In the genomic region with DNA sequence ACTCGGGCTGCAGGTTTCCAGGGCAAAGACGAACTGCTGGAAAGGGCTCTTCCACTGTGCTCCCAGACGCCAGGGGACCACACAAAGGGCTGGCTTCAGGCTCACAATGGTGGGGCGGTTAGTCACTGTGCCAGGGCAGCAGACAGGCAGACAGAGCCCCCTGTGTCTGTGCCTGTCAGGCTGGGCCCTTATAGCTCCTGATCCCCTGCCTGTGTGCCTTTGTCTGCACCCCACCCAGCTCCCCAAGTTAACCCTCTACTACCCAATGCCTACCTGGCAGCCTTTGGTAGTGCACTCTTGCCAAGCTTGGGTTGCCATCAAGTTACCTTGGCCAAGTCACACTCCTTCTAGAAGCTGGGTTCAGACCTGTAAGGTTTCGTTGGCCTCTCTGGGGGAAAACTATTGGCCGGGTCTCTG, we compare ENCODE assay signal across 9 mouse cellular contexts.
A peak's percentile ranks its signal among the peaks of the same experiment; 100 is the strongest.
DNase-seq lines count a peak whose midpoint lies in the region; ATAC-seq and TF ChIP-seq lines count a peak whose summit lies in the region.
"Had no signal": no experiment of that assay in that cellular context is flagged by ENCODE, and none has a peak within 500 bp of the region (broad histone marks: within the 10 kb centered on the region; RNA-seq: fewer than 3 reads in every experiment).

No protein-coding gene starts in this region.

- no peaks in the 10 kb centered on the region for H3K9me3 ChIP-seq in hindbrain, embryonic 13.5 days
- H3K9me3 ChIP-seq: G1E had no signal

- peak; percentile 25; the same call in 1 of the 2 replicates for TF ChIP-seq POLR2A in heart, adult 2 months (IDR thresholded peaks at IDR 0.05; ENCODE audit: insufficient read depth, low read depth, low read length)
- no peak for TF ChIP-seq POLR2A in small intestine, adult 2 months (IDR thresholded peaks at IDR 0.05; ENCODE audit: low read depth, low read length)

- H3K27ac ChIP-seq in heart, adult 2 months = peak overlapping the region; percentile 100
- peak overlapping the region; percentile 100 for H3K27ac ChIP-seq in hindbrain, embryonic 13.5 days
- peak overlapping the region; percentile 54 for H3K27ac ChIP-seq in small intestine, adult 2 months (ENCODE audit: insufficient read depth, low read depth, low read length)

- TF ChIP-seq CTCF in heart, adult 2 months (IDR thresholded peaks at IDR 0.05) = no peak
- TF ChIP-seq CTCF in small intestine, adult 2 months (IDR thresholded peaks at IDR 0.05; ENCODE audit: extremely low read depth, insufficient read length, insufficient replicate concordance, low read depth, low read length) = no peak

- peak; percentile 50 to 65 for DNase-seq in heart, adult 2 months
- no peak for DNase-seq in heart, adult 9 months (ENCODE audit: low spot score in 2 of 2)
- DNase-seq in right cerebral cortex, postnatal 10 days (ENCODE audit: low spot score in 2 of 2) = peak; percentile 84 to 87
- no peak for DNase-seq in right cerebral cortex, postnatal 36 days (ENCODE audit: low spot score in 2 of 2)
- no peak for DNase-seq in embryo, embryonic 11 days

- peaks cover 7% of the 10 kb centered on the region for H3K36me3 ChIP-seq in heart, adult 2 months (ENCODE audit: control insufficient read depth, insufficient read depth, low read length)
- H3K36me3 ChIP-seq in hindbrain, embryonic 13.5 days = no peaks in the 10 kb centered on the region
- no peaks in the 10 kb centered on the region for H3K36me3 ChIP-seq in small intestine, adult 2 months (ENCODE audit: control insufficient read depth, insufficient read depth, low read length)

- peak; percentile 53 for ATAC-seq in hindbrain, embryonic 13.5 days (ENCODE audit: low FRiP score)
- ATAC-seq in inflammation-experienced regulatory T-cells, adult 6 months = no peak

- peaks cover 6% of the 10 kb centered on the region for H3K79me2 ChIP-seq in heart, adult 2 months (replicated peaks; ENCODE audit: control insufficient read depth, insufficient read depth, low read length)

- 0 out of 2 replicates have a peak overlapping the region, but pooled peaks have one; percentile 9 for H3K4me3 ChIP-seq in heart, adult 2 months
- H3K4me3 ChIP-seq in hindbrain, embryonic 13.5 days = 0 out of 2 replicates have a peak overlapping the region, but pooled peaks have one; percentile 9
- no peak overlapping the region; the same call in 1 of the 2 replicates for H3K4me3 ChIP-seq in small intestine, adult 2 months (ENCODE audit: low read depth, low read length)

- H3K27me3 ChIP-seq in heart, adult 2 months (ENCODE audit: control insufficient read depth, insufficient read depth, low read length) = no peaks in the 10 kb centered on the region
- H3K27me3 ChIP-seq in hindbrain, embryonic 13.5 days = peaks cover 72% of the 10 kb centered on the region
- H3K27me3 ChIP-seq in small intestine, adult 2 months (ENCODE audit: control insufficient read depth, insufficient read depth, low read length) = no peaks in the 10 kb centered on the region

- H3K4me2 ChIP-seq in hindbrain, embryonic 13.5 days = peak overlapping the region; percentile 60

- WGBS in heart, adult 2 months = 28% methylated on average over 6 of the region's 6 CpGs
- WGBS in hindbrain, embryonic 13.5 days = 33% methylated on average over 6 of the region's 6 CpGs
- WGBS in small intestine, adult 2 months = 49% methylated on average over 6 of the region's 6 CpGs

- H3K4me1 ChIP-seq in heart, adult 2 months (ENCODE audit: control insufficient read depth, insufficient read depth, low read length) = peaks cover 24% of the 10 kb centered on the region
- H3K4me1 ChIP-seq in hindbrain, embryonic 13.5 days (replicated peaks) = peaks cover 70% of the 10 kb centered on the region
- peaks cover 35% of the 10 kb centered on the region for H3K4me1 ChIP-seq in small intestine, adult 2 months (ENCODE audit: control insufficient read depth, insufficient read depth, insufficient read length, low read length)

- intact Hi-C loops in heart, adult 2 months (cut with DNase I) = loop anchor here (10.0 kb wide), 1 partner anchor 49 kb away; no protein-coding TSS in a partner anchor

- H3K9ac ChIP-seq in heart, adult 2 months (ENCODE audit: low read depth, low read length) = peak overlapping the region; percentile 53
- H3K9ac ChIP-seq in hindbrain, embryonic 13.5 days = peak overlapping the region; percentile 58; the same call in 1 of the 2 replicates

- TF ChIP-seq EP300 in heart, adult 2 months (IDR thresholded peaks at IDR 0.05; ENCODE audit: insufficient read depth, low read depth, low read length) = no peak

Comparison
In these comparisons a context has a peak if more than half of its experiments do, and no peak if none do; other contexts are left out.
1. DNase-seq: peak in heart, adult 2 months (2 of 2) and right cerebral cortex, postnatal 10 days (2 of 2); none in heart, adult 9 months (0 of 2), right cerebral cortex, postnatal 36 days (0 of 2) and embryo, embryonic 11 days (single experiment).
2. Peak in every context shown above with its lines, with median percentiles within 50 percentile points of each other: H3K27ac ChIP-seq.